Mouse (Mus musculus): ENCODE results near the gene Tmem100. TPM values are rescaled to one million over a fixed set of nuclear protein-coding genes. Genes with fewer than 3 reads are reported as not detected.

The Tmem100 gene
- total RNA-seq (2021), result 10 to 100 TPM; 19.2 to 22.5 TPM
- long read RNA-seq, experiment 1, transcript Tmem100-201 (3 exons, 1,767 nt), result major isoform, 11 of 20 reads
- long read RNA-seq, experiment 1, partial matches to known transcripts, result 3 of 20 reads
- long read RNA-seq, experiment 1, other reads (novel, unspliced or antisense), result 6 of 20 reads
- long read RNA-seq, experiment 2, transcript Tmem100-201 (3 exons, 1,767 nt), result major isoform, 16 of 20 reads
- long read RNA-seq, experiment 2, partial matches to known transcripts, result 1 of 20 reads
- long read RNA-seq, experiment 2, other reads (novel, unspliced or antisense), result 3 of 20 reads

GRCm38 (mm10) chr11:90029841-90030398 is at the start of gene Tmem100:
Gene Tmem100 (plus strand): TSS chr11:90030348.
- no peak for DNase-seq

GRCm38 (mm10) chr11:89982918-89983317 is 47.2 kb upstream of the Tmem100 start:
- DNase-seq, result no peak

- no peak for DNase-seq
Measured at GRCm38 (mm10) chr11:89984436-89984835, 45.7 kb upstream of the Tmem100 start.

GRCm38 (mm10) chr11:89985200-89986187 is 44.7 kb upstream of the Tmem100 start:
- no peak for DNase-seq

- DNase-seq, result no peak
Measured at GRCm38 (mm10) chr11:89986516-89986915, 43.6 kb upstream of the Tmem100 start.

- DNase-seq, result peak; percentile 79
Measured at GRCm38 (mm10) chr11:89988936-89989589, 41.1 kb upstream of the Tmem100 start.

GRCm38 (mm10) chr11:89991661-89992060 is 38.5 kb upstream of the Tmem100 start:
- no peak for DNase-seq

GRCm38 (mm10) chr11:89994706-89995105 is 35.4 kb upstream of the Tmem100 start:
- no peak for DNase-seq

- no peak for DNase-seq
Measured at GRCm38 (mm10) chr11:89995596-89995995, 34.6 kb upstream of the Tmem100 start.

- no peak for DNase-seq
Measured at GRCm38 (mm10) chr11:89996406-89996805, 33.7 kb upstream of the Tmem100 start.

GRCm38 (mm10) chr11:89996856-89997255 is 33.3 kb upstream of the Tmem100 start:
- no peak for DNase-seq

- DNase-seq, result no peak
Measured at GRCm38 (mm10) chr11:89998996-89999770, 31.0 kb upstream of the Tmem100 start.

- DNase-seq, result no peak
Measured at GRCm38 (mm10) chr11:90000666-90001065, 29.5 kb upstream of the Tmem100 start.

- no peak for DNase-seq
Measured at GRCm38 (mm10) chr11:90001396-90002230, 28.5 kb upstream of the Tmem100 start.

- DNase-seq, result peak; percentile 73
Measured at GRCm38 (mm10) chr11:90002231-90002986, 27.7 kb upstream of the Tmem100 start, which contains the start of gene Pctp. Gene Pctp (minus strand): TSS chr11:90002894.

GRCm38 (mm10) chr11:90002987-90003348 is 27.2 kb upstream of the Tmem100 start:
- no peak for DNase-seq

GRCm38 (mm10) chr11:90003386-90003785 is 26.8 kb upstream of the Tmem100 start:
- no peak for DNase-seq

- DNase-seq, result no peak
Measured at GRCm38 (mm10) chr11:90006111-90006510, 24.0 kb upstream of the Tmem100 start.

- no peak for DNase-seq
Measured at GRCm38 (mm10) chr11:90007791-90008531, 22.2 kb upstream of the Tmem100 start.

Data from gastrocnemius, postnatal 10 days (tissue).